Mouse (Mus musculus): ENCODE measurements at regions not wholly inside any gene's neighbourhood (a gene's known extent, or its start where the extent isn't known, plus 50 kb on each side); places are given as distances from the start of the nearest gene placed in this dataset.

DNA sequence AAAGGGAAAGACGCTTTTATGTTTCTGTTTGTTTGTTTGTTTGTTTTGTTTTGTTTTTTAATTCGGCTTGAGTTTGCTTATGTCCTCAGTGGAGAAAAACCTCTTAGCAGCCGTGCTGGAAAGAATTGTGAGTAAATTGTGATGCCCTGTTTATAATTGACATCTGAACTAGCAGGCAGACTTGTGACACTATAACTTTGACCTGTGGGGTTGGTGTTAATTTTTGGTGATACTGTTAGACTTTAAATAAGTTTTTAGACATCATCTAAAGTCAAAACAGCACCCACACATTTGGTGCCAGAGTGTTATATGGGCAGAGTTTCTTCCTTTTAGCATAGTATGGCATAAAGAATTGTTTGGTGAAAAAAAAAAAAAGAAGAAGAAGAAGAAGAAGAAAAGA is 84.0 kb upstream of the Gm34302 start:
- no peak for TF ChIP-seq POLR2A (IDR thresholded peaks at IDR 0.05; ENCODE audit: low read depth, low read length)
- TF ChIP-seq CTCF (IDR thresholded peaks at IDR 0.05; ENCODE audit: extremely low read depth, insufficient read length, insufficient replicate concordance, low read depth, low read length) = no peak
- no peak overlapping the region for H3K27ac ChIP-seq (ENCODE audit: insufficient read depth, low read depth, low read length)
- WGBS = 72% methylated on average over 3 of the region's 3 CpGs

GRCm38 (mm10) chr3:63563057-63563456 is 79.4 kb upstream of the Gm34302 start:
- 67% methylated on average over 1 of the region's 1 CpGs for WGBS

More for the DNA sequence above, 84.0 kb upstream of the Gm34302 start:
- Histone ChIP-seq H3K27me3 (ENCODE audit: control insufficient read depth, insufficient read depth, low read length) (no peaks in the 10 kb centered on the region), H3K4me1 (ENCODE audit: control insufficient read depth, insufficient read depth, insufficient read length, low read length) (no peaks in the 10 kb centered on the region), H3K36me3 (ENCODE audit: control insufficient read depth, insufficient read depth, low read length) (no peaks in the 10 kb centered on the region), H3K4me3 (ENCODE audit: low read depth, low read length) (no peak overlapping the region)

DNA sequence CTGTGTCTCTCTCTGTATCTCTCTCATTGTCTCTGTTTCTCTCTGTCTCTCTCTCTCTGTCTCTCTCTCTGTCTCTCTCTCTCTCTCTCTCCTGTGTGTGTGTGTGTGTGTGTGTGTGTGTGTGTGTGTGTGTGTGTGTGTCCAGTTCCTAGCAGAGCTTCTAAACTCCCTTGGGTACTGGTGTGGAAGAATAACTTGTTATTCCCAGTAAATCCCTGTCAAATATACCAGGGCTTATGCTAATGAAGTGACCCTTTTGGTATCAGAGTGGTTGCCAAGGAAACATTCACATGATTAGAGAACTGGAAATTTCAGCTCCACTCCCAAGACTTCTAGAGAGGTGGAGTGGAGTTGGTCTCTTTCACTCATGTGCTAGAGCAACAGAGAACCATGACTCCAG is 78.9 kb upstream of the Gm34302 start:
- no peak overlapping the region for H3K4me3 ChIP-seq (ENCODE audit: low read depth, low read length)
- no peaks in the 10 kb centered on the region for H3K36me3 ChIP-seq (ENCODE audit: control insufficient read depth, insufficient read depth, low read length)
- H3K27ac ChIP-seq (ENCODE audit: insufficient read depth, low read depth, low read length) = no peak overlapping the region
- TF ChIP-seq CTCF (IDR thresholded peaks at IDR 0.05; ENCODE audit: extremely low read depth, insufficient read length, insufficient replicate concordance, low read depth, low read length) (no peak), POLR2A (IDR thresholded peaks at IDR 0.05; ENCODE audit: low read depth, low read length) (no peak)
- H3K27me3 ChIP-seq (ENCODE audit: control insufficient read depth, insufficient read depth, low read length) = no peaks in the 10 kb centered on the region
- no peaks in the 10 kb centered on the region; the same call in 1 of the 2 replicates for H3K4me1 ChIP-seq (ENCODE audit: control insufficient read depth, insufficient read depth, insufficient read length, low read length)

More at GRCm38 (mm10) chr3:63563057-63563456, 79.4 kb upstream of the Gm34302 start:
- TF ChIP-seq CTCF (IDR thresholded peaks at IDR 0.05; ENCODE audit: extremely low read depth, insufficient read length, insufficient replicate concordance, low read depth, low read length) (no peak), POLR2A (IDR thresholded peaks at IDR 0.05; ENCODE audit: low read depth, low read length) (no peak)
- Histone ChIP-seq H3K27ac (ENCODE audit: insufficient read depth, low read depth, low read length) (no peak overlapping the region), H3K27me3 (ENCODE audit: control insufficient read depth, insufficient read depth, low read length) (no peaks in the 10 kb centered on the region), H3K4me3 (ENCODE audit: low read depth, low read length) (no peak overlapping the region), H3K36me3 (ENCODE audit: control insufficient read depth, insufficient read depth, low read length) (no peaks in the 10 kb centered on the region), H3K4me1 (ENCODE audit: control insufficient read depth, insufficient read depth, insufficient read length, low read length) (no peaks in the 10 kb centered on the region; the same call in 1 of the 2 replicates)

DNA sequence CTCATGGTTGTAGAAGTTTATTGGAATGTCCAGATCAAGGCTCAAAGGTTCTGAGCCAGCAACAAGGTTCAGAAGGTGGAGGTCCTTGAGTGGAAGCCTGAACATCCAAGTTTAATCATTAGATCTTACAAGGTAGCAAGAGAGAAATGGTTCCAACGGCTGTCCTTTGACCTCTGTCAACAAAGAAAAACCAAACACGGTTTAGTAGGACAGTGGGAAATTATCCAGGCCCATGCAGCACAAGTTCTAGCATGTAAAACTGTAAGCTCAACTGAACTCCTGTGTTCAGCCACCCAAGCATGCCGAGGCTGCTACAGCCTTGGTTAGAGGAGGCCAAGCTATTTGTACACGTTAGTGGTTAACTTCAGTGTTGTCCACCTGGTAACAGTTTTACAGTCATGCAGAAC is 77.1 kb upstream of the Gm34302 start:
- Histone ChIP-seq H3K4me1 (ENCODE audit: control insufficient read depth, insufficient read depth, insufficient read length, low read length) (no peaks in the 10 kb centered on the region; the same call in 1 of the 2 replicates), H3K36me3 (ENCODE audit: control insufficient read depth, insufficient read depth, low read length) (no peaks in the 10 kb centered on the region), H3K4me3 (ENCODE audit: low read depth, low read length) (no peak overlapping the region), H3K27ac (ENCODE audit: insufficient read depth, low read depth, low read length) (no peak overlapping the region), H3K27me3 (ENCODE audit: control insufficient read depth, insufficient read depth, low read length) (no peaks in the 10 kb centered on the region)
- 48% methylated on average over 4 of the region's 4 CpGs for WGBS
- TF ChIP-seq POLR2A (IDR thresholded peaks at IDR 0.05; ENCODE audit: low read depth, low read length) (no peak), CTCF (IDR thresholded peaks at IDR 0.05; ENCODE audit: extremely low read depth, insufficient read length, insufficient replicate concordance, low read depth, low read length) (no peak)

GRCm38 (mm10) chr3:63556741-63557140 is 73.1 kb upstream of the Gm34302 start:
- TF ChIP-seq POLR2A (IDR thresholded peaks at IDR 0.05; ENCODE audit: low read depth, low read length) (no peak), CTCF (IDR thresholded peaks at IDR 0.05; ENCODE audit: extremely low read depth, insufficient read length, insufficient replicate concordance, low read depth, low read length) (no peak)
- Histone ChIP-seq H3K4me3 (ENCODE audit: low read depth, low read length) (no peak overlapping the region), H3K4me1 (ENCODE audit: control insufficient read depth, insufficient read depth, insufficient read length, low read length) (no peaks in the 10 kb centered on the region; the same call in 1 of the 2 replicates), H3K36me3 (ENCODE audit: control insufficient read depth, insufficient read depth, low read length) (no peaks in the 10 kb centered on the region), H3K27me3 (ENCODE audit: control insufficient read depth, insufficient read depth, low read length) (no peaks in the 10 kb centered on the region), H3K27ac (ENCODE audit: insufficient read depth, low read depth, low read length) (no peak overlapping the region)
- WGBS = 86% methylated on average over 1 of the region's 1 CpGs

GRCm38 (mm10) chr3:63554872-63555271 is 71.2 kb upstream of the Gm34302 start:
- Histone ChIP-seq H3K4me3 (ENCODE audit: low read depth, low read length) (no peak overlapping the region), H3K36me3 (ENCODE audit: control insufficient read depth, insufficient read depth, low read length) (no peaks in the 10 kb centered on the region), H3K4me1 (ENCODE audit: control insufficient read depth, insufficient read depth, insufficient read length, low read length) (no peaks in the 10 kb centered on the region), H3K27me3 (ENCODE audit: control insufficient read depth, insufficient read depth, low read length) (no peaks in the 10 kb centered on the region), H3K27ac (ENCODE audit: insufficient read depth, low read depth, low read length) (no peak overlapping the region)
- TF ChIP-seq POLR2A (IDR thresholded peaks at IDR 0.05; ENCODE audit: low read depth, low read length) = no peak
- TF ChIP-seq CTCF (IDR thresholded peaks at IDR 0.05; ENCODE audit: extremely low read depth, insufficient read length, insufficient replicate concordance, low read depth, low read length) = no peak
- 4% methylated on average over 9 of the region's 9 CpGs for WGBS

DNA sequence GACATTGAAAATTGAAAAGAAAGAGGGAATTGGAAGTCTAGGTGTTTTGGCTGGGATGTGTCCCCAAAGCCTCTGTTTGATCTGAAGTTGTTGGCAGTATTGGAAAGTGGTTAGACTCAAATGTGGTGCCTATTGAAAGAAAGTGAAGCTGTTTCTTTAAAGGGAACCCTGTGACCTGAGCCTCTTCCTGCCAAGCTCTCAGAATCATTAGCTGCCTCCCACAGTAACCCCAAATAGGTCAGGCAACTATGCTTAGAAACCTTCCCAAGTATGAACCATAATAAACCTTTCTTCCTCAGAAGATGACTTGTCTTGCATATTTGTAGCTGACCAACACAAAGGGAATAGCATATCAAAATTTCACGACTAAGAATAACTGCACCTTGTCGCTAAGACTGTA is 69.7 kb upstream of the Gm34302 start:
- H3K27ac ChIP-seq (ENCODE audit: insufficient read depth, low read depth, low read length) = no peak overlapping the region
- no peak for TF ChIP-seq POLR2A (IDR thresholded peaks at IDR 0.05; ENCODE audit: low read depth, low read length)
- no peak for TF ChIP-seq CTCF (IDR thresholded peaks at IDR 0.05; ENCODE audit: extremely low read depth, insufficient read length, insufficient replicate concordance, low read depth, low read length)
- 83% methylated on average over 2 of the region's 2 CpGs for WGBS
- H3K4me3 ChIP-seq (ENCODE audit: low read depth, low read length) = no peak overlapping the region
- H3K27me3 ChIP-seq (ENCODE audit: control insufficient read depth, insufficient read depth, low read length) = no peaks in the 10 kb centered on the region
- no peaks in the 10 kb centered on the region for H3K4me1 ChIP-seq (ENCODE audit: control insufficient read depth, insufficient read depth, insufficient read length, low read length)
- H3K36me3 ChIP-seq (ENCODE audit: control insufficient read depth, insufficient read depth, low read length) = no peaks in the 10 kb centered on the region

Measured in small intestine, adult 2 months (tissue).